Mouse (Mus musculus): ENCODE results near the gene Mpeg1.

The Mpeg1 gene

DNA sequence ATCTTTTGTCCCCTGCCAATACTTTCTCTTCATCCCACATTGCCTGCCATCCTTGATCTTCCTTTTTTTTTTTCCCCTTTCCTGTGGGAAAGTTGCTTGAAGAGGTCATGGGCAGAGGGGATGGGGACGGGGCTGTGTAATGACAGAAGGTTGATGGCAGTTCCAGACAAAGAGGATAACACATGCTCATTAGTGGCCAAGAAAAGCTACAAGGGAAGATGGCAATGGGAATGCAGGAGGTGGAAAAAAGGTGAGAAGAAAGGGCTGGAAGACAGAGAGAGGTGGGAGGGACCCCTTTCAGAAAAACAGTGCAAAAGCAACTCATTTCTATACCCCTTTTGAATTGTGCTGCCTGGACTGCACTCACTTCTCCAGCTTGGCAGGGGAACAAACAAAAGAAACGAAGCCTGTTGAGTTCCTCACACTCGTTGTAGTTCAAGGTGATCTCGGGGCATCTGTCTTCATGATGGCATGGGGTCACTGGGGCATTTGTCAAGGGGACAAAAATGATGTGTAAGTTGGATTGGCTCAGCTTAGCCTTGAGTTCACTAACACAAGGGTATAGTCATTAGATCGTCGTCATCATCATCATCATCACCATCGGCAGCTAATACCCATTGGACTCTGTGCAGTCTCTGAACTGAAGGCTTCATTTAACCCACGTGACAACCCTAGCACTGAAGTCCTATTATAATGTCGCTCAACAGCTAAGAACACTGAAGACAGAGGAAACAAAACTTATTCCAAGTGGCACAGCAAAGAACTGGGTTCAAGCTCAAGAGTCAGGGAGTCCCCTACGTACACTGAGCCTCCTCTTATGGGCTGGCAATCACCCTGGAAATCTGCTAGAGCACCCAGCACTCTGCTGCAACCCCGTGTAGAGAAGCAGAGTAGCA, 29.3 kb downstream of the Mpeg1 start:
- no peak for DNase-seq (ENCODE audit: low read depth in 2 of 2, low spot score in 2 of 2)

DNA sequence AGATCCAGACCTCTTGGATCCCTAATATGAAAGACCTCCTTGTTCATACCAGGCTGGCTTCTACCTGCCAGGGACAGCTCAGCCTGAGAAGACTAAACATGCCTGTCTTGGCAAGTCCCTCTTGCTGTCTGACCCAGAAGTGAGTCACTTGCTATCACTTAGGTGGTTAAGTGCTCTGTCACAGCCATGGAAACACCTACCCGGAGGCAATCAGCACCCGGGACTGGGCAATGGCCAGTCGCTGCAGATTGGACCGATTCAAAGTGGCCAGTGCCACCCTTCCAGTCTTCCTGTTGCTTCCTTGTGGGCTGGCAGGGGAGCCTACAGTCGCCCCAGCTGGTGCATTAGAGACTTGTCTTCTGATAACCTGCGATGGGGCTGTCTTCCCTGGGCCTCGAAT, 31.1 kb downstream of the Mpeg1 start:
- no peak for DNase-seq (ENCODE audit: low read depth in 2 of 2, low spot score in 2 of 2)

DNA sequence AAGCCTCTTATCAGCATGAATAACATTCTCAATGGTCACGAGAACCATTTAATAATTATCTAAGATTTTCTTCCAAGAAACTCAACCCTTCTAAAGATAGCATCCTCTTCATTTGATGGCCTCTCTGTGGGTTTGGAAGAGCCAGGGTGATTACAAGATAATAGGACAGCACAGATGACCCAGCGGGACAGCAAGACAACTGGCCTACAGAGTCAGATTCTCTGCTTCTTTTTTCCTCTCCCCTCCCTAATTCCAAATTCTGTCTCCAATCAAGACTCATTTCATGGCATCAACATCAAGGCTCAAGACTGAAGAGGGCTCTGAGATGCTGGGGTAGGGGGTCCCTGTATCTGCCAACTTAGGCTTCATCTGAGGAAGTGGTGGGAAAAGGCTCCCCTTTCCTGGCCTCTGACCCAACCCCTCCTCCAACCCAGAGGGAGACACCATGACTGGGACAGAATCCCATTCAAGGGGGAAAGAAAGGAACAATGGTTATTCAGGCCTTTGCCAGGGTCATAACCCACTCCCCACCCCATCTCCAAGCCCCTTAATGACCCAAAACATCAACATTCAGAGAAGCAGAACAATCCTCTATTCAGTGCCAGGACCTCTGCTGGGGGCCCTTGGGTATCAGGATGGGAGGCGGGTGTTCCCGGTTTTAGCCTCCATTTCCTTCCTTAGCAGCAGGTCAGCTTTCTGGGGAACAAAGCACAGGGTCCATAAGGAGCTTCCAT, 33.0 kb downstream of the Mpeg1 start:
- no peak for DNase-seq (ENCODE audit: low read depth in 2 of 2, low spot score in 2 of 2)

DNA sequence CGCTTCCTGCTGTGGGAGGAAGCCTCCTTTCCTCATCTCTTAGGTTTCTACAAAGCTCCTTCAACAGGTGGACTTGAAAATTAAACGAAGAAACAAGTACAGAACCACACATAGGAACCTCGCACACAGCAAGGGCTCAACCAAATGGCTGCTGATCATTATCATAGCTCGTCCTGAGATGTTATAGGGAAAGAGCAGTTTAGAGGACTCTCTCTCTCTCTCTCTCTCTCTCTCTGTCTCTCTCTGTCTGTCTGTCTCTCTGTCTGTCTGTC, 33.5 kb downstream of the Mpeg1 start:
- DNase-seq (ENCODE audit: low read depth in 2 of 2, low spot score in 2 of 2), result no peak

DNA sequence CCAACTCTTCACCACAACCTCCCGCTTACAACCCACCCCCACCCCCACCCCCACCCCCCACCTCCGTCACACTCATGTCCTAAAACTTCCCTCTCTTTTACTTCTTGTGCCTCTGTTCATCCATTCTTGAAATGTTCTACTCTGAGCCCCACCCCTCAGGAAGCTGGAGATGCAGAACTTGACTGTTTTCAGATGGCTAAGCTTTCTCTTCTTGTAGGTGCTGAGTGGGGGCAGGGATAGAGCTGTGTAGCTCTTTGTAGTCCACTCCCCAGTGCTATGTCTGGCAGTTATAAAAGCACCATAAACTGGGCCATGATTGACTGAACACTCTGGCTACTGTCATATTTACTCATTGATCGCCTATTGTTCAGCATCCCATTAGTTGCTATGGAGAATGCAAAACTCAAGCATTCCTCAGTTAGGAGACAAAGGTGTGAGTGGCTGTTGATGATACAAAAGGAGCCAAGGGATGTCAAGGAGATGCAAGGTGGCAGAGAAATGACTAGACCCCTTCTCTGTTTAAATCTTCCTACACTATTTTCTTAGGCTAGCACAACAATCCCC, 34.5 kb downstream of the Mpeg1 start:
- no peak for DNase-seq (ENCODE audit: low read depth in 2 of 2, low spot score in 2 of 2)

DNA sequence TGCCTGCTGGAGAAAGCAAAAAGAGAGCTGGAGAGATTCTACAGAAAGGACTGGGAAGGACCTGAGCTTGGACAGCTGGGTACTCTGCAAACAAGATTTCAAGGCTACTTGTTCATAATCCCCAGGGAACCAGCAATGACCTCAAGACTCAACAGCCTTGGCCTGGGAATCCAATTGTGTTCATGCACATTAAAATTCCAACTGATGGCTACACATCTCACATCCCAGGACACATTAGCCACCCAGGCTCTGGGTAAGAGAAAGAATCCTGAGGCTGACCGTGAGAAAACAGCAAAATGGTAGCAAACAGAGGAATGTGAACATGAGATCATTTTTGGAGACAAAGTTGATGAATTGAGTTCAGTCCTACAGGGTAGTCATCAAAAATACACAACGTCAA, 35.7 kb downstream of the Mpeg1 start:
- DNase-seq (ENCODE audit: low read depth in 2 of 2, low spot score in 2 of 2), result no peak

DNA sequence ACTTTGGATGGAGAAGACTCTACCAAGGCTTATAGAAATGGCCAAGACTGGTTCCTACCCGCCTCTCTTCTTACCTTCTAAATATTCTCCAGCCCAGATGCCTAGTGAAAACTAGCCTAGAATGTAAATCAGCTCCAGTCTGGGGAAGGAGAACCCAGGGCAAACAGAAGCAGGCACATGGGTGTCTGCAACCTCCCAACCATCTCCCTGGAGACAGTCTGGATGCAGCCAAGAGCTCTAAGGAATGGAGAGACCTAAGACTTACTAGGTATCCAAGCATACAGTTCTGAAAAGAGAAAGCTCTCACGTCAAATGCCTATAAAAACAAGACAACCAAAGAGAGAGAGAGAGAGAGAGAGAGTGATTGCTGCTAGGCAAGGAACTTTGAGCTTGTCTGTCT, 37.3 kb downstream of the Mpeg1 start:
- DNase-seq (ENCODE audit: low read depth in 2 of 2, low spot score in 2 of 2), result no peak

DNA sequence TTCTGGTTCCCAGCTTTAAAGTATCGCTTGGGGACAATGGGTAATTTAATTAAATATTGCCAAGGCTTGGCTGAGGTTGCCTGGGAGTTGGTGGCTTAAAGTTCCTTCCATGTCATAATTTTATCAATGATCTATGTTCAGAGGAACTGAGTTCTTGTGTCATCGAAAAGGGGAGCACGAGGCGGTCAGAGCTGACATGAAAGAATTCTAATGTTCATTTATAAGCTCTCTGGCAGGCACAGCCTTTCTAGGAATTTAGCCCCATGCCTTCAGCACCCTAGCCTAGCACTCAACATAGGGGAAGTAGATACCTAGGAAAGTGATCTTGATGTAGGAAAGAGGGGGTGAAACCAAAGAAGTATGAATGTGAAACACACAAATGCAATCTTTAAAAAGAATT, 37.7 kb downstream of the Mpeg1 start:
- DNase-seq (ENCODE audit: low read depth in 2 of 2, low spot score in 2 of 2), result no peak

DNA sequence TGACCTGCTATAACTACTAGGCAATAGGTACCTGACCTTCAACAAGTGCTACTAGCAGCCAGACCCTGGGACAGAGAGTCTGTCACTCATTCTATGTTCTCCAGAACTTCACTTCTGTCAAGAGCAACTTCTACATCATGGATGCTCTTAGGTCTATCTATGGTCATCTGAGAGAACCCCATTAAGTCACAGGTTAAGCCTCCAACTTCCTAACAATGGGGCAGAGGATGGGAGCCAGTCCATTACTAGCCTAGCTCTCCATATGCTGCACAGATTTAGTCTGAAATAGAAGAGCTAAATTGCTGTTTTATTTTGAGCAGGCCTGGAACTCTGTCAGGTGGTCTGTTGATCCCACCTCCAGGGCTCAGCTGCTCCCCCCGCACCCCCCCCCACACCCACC, 38.4 kb downstream of the Mpeg1 start:
- DNase-seq (ENCODE audit: low read depth in 2 of 2, low spot score in 2 of 2), result no peak

DNA sequence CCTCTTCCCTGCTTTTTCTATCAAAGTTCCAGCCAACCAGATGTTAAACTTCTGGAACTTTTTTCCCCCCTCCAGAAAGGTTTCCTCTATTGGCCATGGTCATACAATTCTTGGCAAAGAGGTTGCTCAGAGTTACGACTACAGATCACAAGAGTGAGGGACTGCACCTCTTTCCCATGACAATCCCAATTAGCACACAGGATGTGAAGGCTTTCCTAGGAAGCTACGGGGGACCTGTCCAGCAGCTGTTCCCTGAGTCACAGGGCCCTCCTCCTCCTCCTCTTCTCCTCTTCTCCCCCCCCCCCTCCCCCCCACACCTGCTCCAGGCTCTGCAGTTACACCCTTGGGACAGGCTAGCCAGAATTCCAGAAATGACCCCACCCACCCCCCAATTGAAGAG, 38.9 kb downstream of the Mpeg1 start:
- no peak for DNase-seq (ENCODE audit: low read depth in 2 of 2, low spot score in 2 of 2)

DNA sequence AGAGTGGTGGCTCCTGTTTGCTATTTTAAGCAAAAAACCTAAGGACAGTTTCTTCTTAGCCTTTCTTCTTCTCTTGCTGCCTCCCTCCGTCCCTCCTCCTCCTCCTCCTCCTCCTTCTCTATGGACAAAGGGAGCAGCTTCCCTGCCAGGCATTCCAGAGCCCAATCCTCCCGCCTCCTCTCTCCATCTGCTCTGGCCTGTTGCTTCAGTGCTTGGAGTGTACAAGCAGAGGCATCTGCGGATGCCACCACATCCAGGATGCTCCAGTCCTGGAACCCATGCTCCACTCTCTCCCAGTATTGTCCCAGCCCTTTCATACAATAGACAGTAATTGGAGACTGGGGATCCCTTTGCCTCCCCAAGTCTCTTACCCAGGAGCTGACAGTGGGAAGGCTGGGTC, 39.5 kb downstream of the Mpeg1 start:
- DNase-seq (ENCODE audit: low read depth in 2 of 2, low spot score in 2 of 2), result no peak

DNA sequence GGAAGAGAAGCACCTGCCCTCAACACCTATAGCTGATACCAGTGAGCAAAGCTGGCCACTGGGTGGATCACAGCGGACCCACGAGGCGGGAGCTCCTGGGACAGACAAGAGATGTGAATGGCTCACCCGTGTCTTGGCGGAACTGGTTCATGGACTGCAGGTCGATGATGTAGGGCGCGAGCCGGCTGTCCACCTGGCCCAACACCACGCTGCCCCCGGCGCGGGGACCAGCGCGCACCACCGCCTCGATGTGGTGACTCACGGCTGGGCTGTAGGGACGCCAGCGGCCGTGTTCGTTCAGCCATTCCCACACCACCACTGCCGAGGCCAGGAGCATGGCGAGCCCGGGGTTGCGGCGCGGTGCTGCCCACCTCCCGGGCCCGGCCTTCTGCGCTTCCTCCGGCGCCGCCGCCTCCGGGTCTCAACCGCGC, 40.3 kb downstream of the Mpeg1 start:
- DNase-seq (ENCODE audit: low read depth in 2 of 2, low spot score in 2 of 2), result peak in 1 of 2 experiments; percentile 26

DNA sequence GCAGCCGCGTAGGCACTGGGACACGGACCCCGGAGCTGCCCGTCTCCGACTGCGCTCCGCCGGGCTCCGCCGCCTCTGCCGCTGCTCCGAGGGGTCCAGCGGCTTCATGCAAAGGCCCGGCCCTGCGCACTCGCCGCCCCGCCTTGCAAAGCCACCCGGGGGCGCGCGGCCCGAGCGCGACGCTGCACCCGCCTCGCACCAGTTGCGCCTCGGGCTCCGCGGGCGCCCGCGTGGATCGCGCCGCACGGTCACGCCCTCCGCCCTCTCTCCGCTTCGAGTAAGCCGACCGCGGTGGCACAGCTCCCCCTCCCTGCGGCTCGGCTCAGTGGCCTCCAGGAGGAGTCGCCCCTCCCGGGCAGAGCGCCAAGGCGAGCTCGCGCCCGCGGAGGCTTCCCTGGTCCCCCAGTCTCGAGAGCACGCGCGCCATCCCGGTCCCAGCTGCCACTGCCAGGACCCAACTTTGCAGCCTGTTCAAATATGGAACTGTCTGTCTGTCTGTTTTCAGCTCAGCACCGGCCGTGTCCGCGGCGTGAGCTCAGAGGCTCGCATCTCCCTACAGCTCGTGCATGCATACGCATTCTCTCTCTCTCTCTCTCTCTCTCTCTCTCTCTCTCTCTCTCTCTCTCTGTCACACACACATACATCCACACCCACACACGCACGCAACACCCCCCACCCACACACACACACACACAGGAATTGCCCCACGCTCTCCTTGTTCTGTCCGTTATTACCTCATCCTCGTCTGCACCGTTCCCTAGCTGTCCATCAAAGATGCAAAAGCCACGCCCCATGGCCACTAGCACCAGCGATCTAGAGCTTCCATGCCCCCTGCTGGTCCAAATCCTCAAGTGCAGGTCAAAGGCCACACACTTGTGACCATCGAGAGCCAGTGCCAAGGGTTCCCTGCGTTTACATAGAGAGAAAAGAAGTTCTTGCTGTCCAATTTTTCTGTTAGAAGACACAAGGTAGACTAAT, 41.1 kb downstream of the Mpeg1 start, which contains the start of gene Dtx4:
Gene Dtx4, minus strand, starts transcription at position 85 of the 978 bp plus-strand sequence.
- peak; percentile 88 to 95 for DNase-seq (ENCODE audit: low read depth in 2 of 2, low spot score in 2 of 2)

DNA sequence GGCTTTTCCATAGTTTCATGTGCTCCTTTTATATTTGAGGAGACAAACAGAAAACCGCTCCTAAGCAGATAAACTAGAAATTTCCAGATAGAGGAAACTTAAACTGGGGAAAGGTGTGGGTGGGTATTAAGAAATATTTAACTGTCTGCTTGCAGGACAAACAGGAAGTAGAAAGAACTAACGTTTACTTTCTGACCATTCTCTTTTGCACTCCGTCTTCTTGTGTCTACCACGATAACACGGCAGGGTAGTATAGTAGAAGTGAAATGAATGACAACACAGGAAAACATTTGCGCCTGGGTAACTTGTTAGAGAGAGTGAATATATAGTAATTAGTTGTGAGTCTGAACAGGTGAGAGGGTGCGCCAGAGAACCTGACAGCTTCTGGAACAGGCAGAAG, 42.2 kb downstream of the Mpeg1 start:
- DNase-seq (ENCODE audit: low read depth in 2 of 2, low spot score in 2 of 2), result no peak

DNA sequence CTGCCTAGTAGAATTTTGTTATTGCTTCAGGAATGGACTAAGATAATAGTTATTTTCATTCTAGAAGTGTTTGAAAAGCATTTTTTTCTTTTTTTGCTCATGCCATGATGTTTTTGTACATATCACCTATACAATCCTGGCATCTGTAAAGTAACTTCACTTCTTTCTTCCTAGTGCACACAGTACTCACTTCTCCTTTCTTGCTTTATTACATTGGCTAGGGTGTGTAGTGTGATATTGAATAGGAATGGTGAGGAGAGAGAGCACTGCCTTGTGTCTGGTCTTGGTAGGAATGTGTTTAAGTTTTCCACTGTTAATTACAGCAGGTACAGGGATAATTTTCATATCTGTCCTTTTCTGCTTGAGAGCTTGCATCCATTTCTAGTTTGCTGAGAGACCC, 54.0 kb downstream of the Mpeg1 start:
- DNase-seq (ENCODE audit: low read depth in 2 of 2, low spot score in 2 of 2), result no peak

Measured in CD8-positive naive resting alpha-beta T cell, adult 2 months (primary cell).